Mouse (Mus musculus) splenic B cell, adult 2 months (primary cell): Measurements from ENCODE around the gene Clint1.

Source experiments
- DNase-seq: peaks from one replicate; pipeline ENCODE4 v3.0.0-alpha.2; 2011; ENCODE audit warnings: low read depth, low spot score
- H3K27me3 ChIP-seq: 2 replicates; pipeline ENCODE4 v1.6.1; 2012; ENCODE audit warnings: mild to moderate bottlenecking, low read length, moderate library complexity, mixed read lengths; ENCODE audit not compliant: control insufficient read depth, poor library complexity, insufficient read depth, severe bottlenecking
- H3K36me3 ChIP-seq: 2 replicates; pipeline ENCODE4 v1.6.1; 2012; ENCODE audit warnings: mild to moderate bottlenecking, low read length, moderate library complexity, mixed read lengths; ENCODE audit not compliant: control insufficient read depth, poor library complexity, insufficient read depth, severe bottlenecking

The Clint1 gene

GRCm38 (mm10) chr11:45851516-45852123 is at the start of gene Clint1:
Clint1 (plus strand) TSS chr11:45852051.
- no peaks in the 10 kb centered on the region for H3K27me3 ChIP-seq
- H3K36me3 ChIP-seq, result no peaks in the 10 kb centered on the region; the same call in 1 of the 2 replicates
- DNase-seq, result peak; percentile 89

GRCm38 (mm10) chr11:45804068-45804467 is 47.8 kb upstream of the Clint1 start:
- Histone ChIP-seq H3K36me3 (no peaks in the 10 kb centered on the region), H3K27me3 (no peaks in the 10 kb centered on the region; the same call in 1 of the 2 replicates)
- DNase-seq, result no peak

GRCm38 (mm10) chr11:45805312-45805772 is 46.5 kb upstream of the Clint1 start:
- no peak for DNase-seq
- no peaks in the 10 kb centered on the region; the same call in 1 of the 2 replicates for H3K27me3 ChIP-seq

GRCm38 (mm10) chr11:45805810-45806209 is 46.0 kb upstream of the Clint1 start:
- Histone ChIP-seq H3K36me3 (no peaks in the 10 kb centered on the region), H3K27me3 (no peaks in the 10 kb centered on the region; the same call in 1 of the 2 replicates)
- no peak for DNase-seq

More at GRCm38 (mm10) chr11:45805312-45805772, 46.5 kb upstream of the Clint1 start:
- H3K36me3 ChIP-seq, result no peaks in the 10 kb centered on the region

- Histone ChIP-seq H3K27me3 (no peaks in the 10 kb centered on the region; the same call in 1 of the 2 replicates), H3K36me3 (no peaks in the 10 kb centered on the region)
- no peak for DNase-seq
These were observed 45.6 kb upstream of the Clint1 start for GRCm38 (mm10) chr11:45806264-45806663.

GRCm38 (mm10) chr11:45806809-45807208 is 45.0 kb upstream of the Clint1 start:
- peak; percentile 26 for DNase-seq
- H3K27me3 ChIP-seq, result no peaks in the 10 kb centered on the region
- no peaks in the 10 kb centered on the region for H3K36me3 ChIP-seq

- Histone ChIP-seq H3K27me3 (no peaks in the 10 kb centered on the region), H3K36me3 (no peaks in the 10 kb centered on the region)
- DNase-seq, result peak; percentile 4
These were observed 44.0 kb upstream of the Clint1 start for GRCm38 (mm10) chr11:45807820-45808219.

GRCm38 (mm10) chr11:45809424-45809823 is 42.4 kb upstream of the Clint1 start:
- Histone ChIP-seq H3K27me3 (no peaks in the 10 kb centered on the region), H3K36me3 (no peaks in the 10 kb centered on the region)
- DNase-seq, result no peak

GRCm38 (mm10) chr11:45810056-45810455 is 41.8 kb upstream of the Clint1 start:
- DNase-seq, result no peak
- Histone ChIP-seq H3K27me3 (no peaks in the 10 kb centered on the region), H3K36me3 (no peaks in the 10 kb centered on the region)

- H3K36me3 ChIP-seq, result no peaks in the 10 kb centered on the region
- no peak for DNase-seq
- no peaks in the 10 kb centered on the region for H3K27me3 ChIP-seq
These were observed 41.0 kb upstream of the Clint1 start for GRCm38 (mm10) chr11:45810805-45811204.

- DNase-seq, result no peak
- H3K27me3 ChIP-seq, result no peaks in the 10 kb centered on the region; the same call in 1 of the 2 replicates
- H3K36me3 ChIP-seq, result no peaks in the 10 kb centered on the region
These were observed 36.2 kb upstream of the Clint1 start for GRCm38 (mm10) chr11:45815603-45816002.

- Histone ChIP-seq H3K27me3 (no peaks in the 10 kb centered on the region; the same call in 1 of the 2 replicates), H3K36me3 (no peaks in the 10 kb centered on the region)
- no peak for DNase-seq
These were observed 35.1 kb upstream of the Clint1 start for GRCm38 (mm10) chr11:45816712-45817111.

GRCm38 (mm10) chr11:45817996-45818395 is 33.9 kb upstream of the Clint1 start:
- H3K27me3 ChIP-seq, result no peaks in the 10 kb centered on the region; the same call in 1 of the 2 replicates

GRCm38 (mm10) chr11:45820930-45821329 is 30.9 kb upstream of the Clint1 start:
- DNase-seq, result no peak
- H3K36me3 ChIP-seq, result no peaks in the 10 kb centered on the region
- no peaks in the 10 kb centered on the region; the same call in 1 of the 2 replicates for H3K27me3 ChIP-seq

More at GRCm38 (mm10) chr11:45817996-45818395, 33.9 kb upstream of the Clint1 start:
- no peak for DNase-seq
- H3K36me3 ChIP-seq, result no peaks in the 10 kb centered on the region

- no peak for DNase-seq
- H3K27me3 ChIP-seq, result no peaks in the 10 kb centered on the region
- H3K36me3 ChIP-seq, result no peaks in the 10 kb centered on the region
These were observed 21.7 kb upstream of the Clint1 start for GRCm38 (mm10) chr11:45830112-45830511.
